Mouse (Mus musculus): ENCODE results near the gene Mmp14.

Mmp14 gene

GRCm38 (mm10) chr14:54413877-54414700, 17.3 kb upstream of the Mmp14 start:
- no peak for DNase-seq (ENCODE audit: low read depth, low spot score)

GRCm38 (mm10) chr14:54415241-54416020, 16.0 kb upstream of the Mmp14 start:
- DNase-seq (ENCODE audit: low read depth, low spot score): no peak

GRCm38 (mm10) chr14:54416229-54416775, 15.1 kb upstream of the Mmp14 start:
- no peak for DNase-seq (ENCODE audit: low read depth, low spot score)

- no peak for DNase-seq (ENCODE audit: low read depth, low spot score)
Measured at GRCm38 (mm10) chr14:54416830-54417229, 14.6 kb upstream of the Mmp14 start.

- no peak for DNase-seq (ENCODE audit: low read depth, low spot score)
Measured at GRCm38 (mm10) chr14:54417623-54418081, 13.8 kb upstream of the Mmp14 start, which contains the start of gene Slc7a7. Gene Slc7a7, minus strand, starts transcription at chr14:54417780.

GRCm38 (mm10) chr14:54421014-54421413, 10.4 kb upstream of the Mmp14 start:
- DNase-seq (ENCODE audit: low read depth, low spot score): peak; percentile 68

GRCm38 (mm10) chr14:54423406-54423805, 8.0 kb upstream of the Mmp14 start:
- DNase-seq (ENCODE audit: low read depth, low spot score): no peak

GRCm38 (mm10) chr14:54424634-54425033, 6.8 kb upstream of the Mmp14 start:
- DNase-seq (ENCODE audit: low read depth, low spot score): no peak

- no peak for DNase-seq (ENCODE audit: low read depth, low spot score)
Measured at GRCm38 (mm10) chr14:54425540-54425939, 5.9 kb upstream of the Mmp14 start.

GRCm38 (mm10) chr14:54426003-54426688, 5.3 kb upstream of the Mmp14 start:
- DNase-seq (ENCODE audit: low read depth, low spot score): no peak

GRCm38 (mm10) chr14:54426689-54427398, 4.6 kb upstream of the Mmp14 start, which contains the start of gene Mrpl52:
Gene Mrpl52, plus strand, starts transcription at chr14:54426909.
- peak; percentile 95 for DNase-seq (ENCODE audit: low read depth, low spot score)

- DNase-seq (ENCODE audit: low read depth, low spot score): no peak
Measured at GRCm38 (mm10) chr14:54427696-54428095, 3.7 kb upstream of the Mmp14 start.

- no peak for DNase-seq (ENCODE audit: low read depth, low spot score)
Measured at GRCm38 (mm10) chr14:54428421-54428820, 3.0 kb upstream of the Mmp14 start.

GRCm38 (mm10) chr14:54429332-54430093, 1.9 kb upstream of the Mmp14 start:
- no peak for DNase-seq (ENCODE audit: low read depth, low spot score)

GRCm38 (mm10) chr14:54430406-54431145, 836 bp upstream of the Mmp14 start:
- DNase-seq (ENCODE audit: low read depth, low spot score): no peak

GRCm38 (mm10) chr14:54432078-54432836, 845 bp downstream of the Mmp14 start:
- DNase-seq (ENCODE audit: low read depth, low spot score): no peak

- DNase-seq (ENCODE audit: low read depth, low spot score): no peak
Measured at GRCm38 (mm10) chr14:54432837-54433830, 1.7 kb downstream of the Mmp14 start.

All from forelimb bud, embryonic 11.5 days (tissue).